In genomic region chr6:55294549-55295131, GRCm38 (mm10) we compare ENCODE assay signal across 9 mouse cellular contexts. TPM values are rescaled to one million over a fixed set of nuclear protein-coding genes. Genes with fewer than 3 reads are reported as not detected.
DNase-seq lines count a peak whose midpoint lies in the region; ATAC-seq and TF ChIP-seq lines count a peak whose summit lies in the region.
"Had no signal": no experiment of that assay in that cellular context is flagged by ENCODE, and none has a peak within 500 bp of the region (broad histone marks: within the 10 kb centered on the region; RNA-seq: fewer than 3 reads in every experiment).

No protein-coding gene starts in this region.

- peak; percentile 29 to 58 for DNase-seq in cerebellum, postnatal 25 days
- no peak for DNase-seq in cerebellum, adult 11 months
- DNase-seq in adrenal gland, postnatal 25 days = peak; percentile 32
- peak; percentile 25 for DNase-seq in limb, embryonic 14.5 days (ENCODE audit: low spot score)
- no peak for DNase-seq in B cell, adult 2 months
- DNase-seq in thymus, postnatal 10 days (ENCODE audit: low spot score in 2 of 2) = no peak
- DNase-seq in layer of hippocampus, postnatal 25 days (ENCODE audit: extremely low spot score in 1 of 2, low spot score in 1 of 2) = no peak

- no peak overlapping the region for H3K4me3 ChIP-seq in heart, embryonic 15.5 days
- no peak overlapping the region for H3K4me3 ChIP-seq in limb, embryonic 14.5 days (replicated peaks; ENCODE audit: low read length)
- H3K4me3 ChIP-seq: erythroblast, embryonic 14.5 days had no signal

- no peaks in the 10 kb centered on the region for H3K36me3 ChIP-seq in heart, embryonic 15.5 days
- peaks cover 15% of the 10 kb centered on the region; the same call in 1 of the 2 replicates for H3K36me3 ChIP-seq in limb, embryonic 14.5 days (ENCODE audit: control insufficient read depth, insufficient read depth, low read length)

- 52% methylated on average over 19 of the region's 19 CpGs for WGBS in heart, embryonic 15.5 days
- 39% methylated on average over 19 of the region's 19 CpGs for WGBS in limb, embryonic 14.5 days

- no peak overlapping the region for H3K27ac ChIP-seq in heart, embryonic 15.5 days
- H3K27ac ChIP-seq in limb, embryonic 14.5 days (replicated peaks; ENCODE audit: low read depth, low read length) = no peak overlapping the region

- no peak for TF ChIP-seq POLR2A in limb, embryonic 14.5 days (IDR thresholded peaks at IDR 0.05; ENCODE audit: borderline replicate concordance, extremely low read depth, insufficient read depth, insufficient read length)

- no peaks in the 10 kb centered on the region for H3K27me3 ChIP-seq in heart, embryonic 15.5 days
- no peaks in the 10 kb centered on the region for H3K27me3 ChIP-seq in limb, embryonic 14.5 days (ENCODE audit: control insufficient read depth, insufficient read depth, low read length)

- ATAC-seq in heart, embryonic 15.5 days (replicated peaks; ENCODE audit: insufficient number of reproducible peaks, insufficient read depth, low FRiP score, low read depth) = peak; percentile 38; the same call in 1 of the 2 replicates
- ATAC-seq in limb, embryonic 14.5 days (ENCODE audit: low FRiP score, low read depth) = peak; percentile 41; the same call in 1 of the 2 replicates

- 0 out of 2 replicates have a peak, but pooled peaks cover 4% of the 10 kb centered on the region for H3K4me1 ChIP-seq in heart, embryonic 15.5 days (replicated peaks)
- 0 out of 2 replicates have a peak, but pooled peaks cover 6% of the 10 kb centered on the region for H3K4me1 ChIP-seq in limb, embryonic 14.5 days (ENCODE audit: control insufficient read depth, insufficient read depth, low read length)

- no peaks in the 10 kb centered on the region for H3K9me3 ChIP-seq in heart, embryonic 15.5 days (replicated peaks)
- H3K9me3 ChIP-seq in limb, embryonic 14.5 days (ENCODE audit: control insufficient read depth, low read length) = no peaks in the 10 kb centered on the region

- no peak overlapping the region for H3K9ac ChIP-seq in heart, embryonic 15.5 days
- H3K9ac ChIP-seq in limb, embryonic 14.5 days (ENCODE audit: low read depth, low read length, severe bottlenecking) = no peak overlapping the region

- no peak overlapping the region for H3K4me2 ChIP-seq in heart, embryonic 15.5 days
- no peak overlapping the region for H3K4me2 ChIP-seq in limb, embryonic 14.5 days (replicated peaks; ENCODE audit: low read depth, low read length, severe bottlenecking)

RNA-seq across cellular contexts. Expression of gene Aqp1, which starts 41.6 kb away (rescaled TPM):
- total RNA-seq in adrenal gland, postnatal 25 days (2021) = 34.6 and 48.9 TPM in 2 replicates
- 42.8 and 51.1 TPM in 2 replicates for polyA plus RNA-seq in heart, embryonic 15.5 days (2015; fragmentation: Nextera tagmentation; extraction: Ambion mirVana)
- polyA plus RNA-seq in limb, embryonic 14.5 days (2012; rRNA removed) = 87.1 and 111 TPM in 2 replicates
- 15.3 and 17.8 TPM in 2 replicates for polyA plus RNA-seq in limb, embryonic 14.5 days (2014; fragmentation: Nextera tagmentation; extraction: Ambion mirVana)
- total RNA-seq in layer of hippocampus, postnatal 25 days (2021) = under 1 TPM; 0.70 to 0.74 TPM

Comparison
In these comparisons a context has a peak if more than half of its experiments do, and no peak if none do; other contexts are left out.
1. DNase-seq: peak in cerebellum, postnatal 25 days (2 of 2), adrenal gland, postnatal 25 days (single experiment) and limb, embryonic 14.5 days (single experiment); none in cerebellum, adult 11 months (single experiment), B cell, adult 2 months (0 of 2), thymus, postnatal 10 days (0 of 2) and layer of hippocampus, postnatal 25 days (0 of 2).
2. RNA of gene Aqp1, which starts 41.6 kb away (total RNA-seq): 34.6 to 48.9 TPM in adrenal gland, postnatal 25 days; 0.70 to 0.74 TPM in layer of hippocampus, postnatal 25 days; every median in the first group is over 10 times any median in the second.